ENCODE assay signal across 26 mouse cellular contexts in the genomic region with DNA sequence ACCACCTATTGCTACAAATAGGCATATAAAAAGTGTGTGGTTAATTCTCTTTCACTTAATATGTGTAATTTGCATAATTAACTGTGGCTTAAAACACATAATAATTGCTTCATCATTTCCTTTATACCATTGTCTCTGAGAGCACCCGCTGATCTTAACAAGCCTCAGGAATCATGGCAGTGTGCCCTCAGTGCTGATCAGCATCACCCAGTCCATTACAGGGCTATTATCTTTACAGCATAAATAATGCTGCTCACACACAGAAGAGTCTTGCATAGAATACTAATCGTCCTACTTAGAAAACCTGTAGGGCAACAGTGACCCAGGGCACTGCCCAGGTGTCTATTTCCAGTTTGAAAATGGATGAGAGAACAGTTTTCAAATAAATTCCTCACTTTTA.
DNase-seq lines count a peak whose midpoint lies in the region; ATAC-seq lines count a peak whose summit lies in the region.
"Had no signal": no experiment of that assay in that cellular context is flagged by ENCODE, and none has a peak within 500 bp of the region (broad histone marks: within the 10 kb centered on the region; RNA-seq: fewer than 3 reads in every experiment).

No protein-coding gene starts in this region.

- no peaks in the 10 kb centered on the region for H3K9me3 ChIP-seq in hindbrain, embryonic 13.5 days
- H3K9me3 ChIP-seq in hindbrain, embryonic 10.5 days = no peaks in the 10 kb centered on the region
- no peaks in the 10 kb centered on the region for H3K9me3 ChIP-seq in hindbrain, embryonic 14.5 days (ENCODE audit: control insufficient read depth, low read length)
- no peaks in the 10 kb centered on the region for H3K9me3 ChIP-seq in neural tube, embryonic 14.5 days (ENCODE audit: control insufficient read depth, low read length)
- H3K9me3 ChIP-seq: embryonic facial prominence, embryonic 10.5 days; heart, embryonic 13.5 days; limb, embryonic 13.5 days; liver, embryonic 12.5 days; midbrain, embryonic 12.5 days had no signal

- H3K4me3 ChIP-seq in hindbrain, embryonic 13.5 days = no peak overlapping the region
- H3K4me3 ChIP-seq in hindbrain, embryonic 10.5 days = no peak overlapping the region
- no peak overlapping the region for H3K4me3 ChIP-seq in hindbrain, embryonic 14.5 days (replicated peaks; ENCODE audit: low read length)
- H3K4me3 ChIP-seq in neural tube, embryonic 14.5 days (ENCODE audit: low read depth, low read length) = no peak overlapping the region
- H3K4me3 ChIP-seq: embryonic facial prominence, embryonic 10.5 days; heart, embryonic 13.5 days; limb, embryonic 13.5 days; liver, embryonic 12.5 days; midbrain, embryonic 12.5 days had no signal

- ATAC-seq in hindbrain, embryonic 13.5 days (ENCODE audit: low FRiP score) = peak; percentile 71
- ATAC-seq in hindbrain, embryonic 14.5 days (ENCODE audit: low FRiP score) = peak; percentile 79; the same call in 1 of the 2 replicates
- peak; percentile 80; the same call in 1 of the 2 replicates for ATAC-seq in neural tube, embryonic 14.5 days (ENCODE audit: low read depth)
- ATAC-seq: inflammation-experienced regulatory T-cells, adult 6 months; liver, embryonic 12.5 days; Patski had no signal

- WGBS in hindbrain, embryonic 13.5 days = 44% methylated on average over 2 of the region's 2 CpGs
- whole genome bisulfite sequencing in hindbrain, embryonic 10.5 days = 81% methylated on average over 2 of the region's 2 CpGs
- WGBS in hindbrain, embryonic 14.5 days = 39% methylated on average over 2 of the region's 2 CpGs
- WGBS in neural tube, embryonic 14.5 days = 24% methylated on average over 2 of the region's 2 CpGs

- H3K36me3 ChIP-seq in hindbrain, embryonic 13.5 days = no peaks in the 10 kb centered on the region
- no peaks in the 10 kb centered on the region for H3K36me3 ChIP-seq in hindbrain, embryonic 10.5 days
- H3K36me3 ChIP-seq in hindbrain, embryonic 14.5 days (replicated peaks; ENCODE audit: control insufficient read depth, insufficient read depth) = no peaks in the 10 kb centered on the region
- no peaks in the 10 kb centered on the region for H3K36me3 ChIP-seq in neural tube, embryonic 14.5 days (ENCODE audit: control insufficient read depth, insufficient read depth, low read length)
- H3K36me3 ChIP-seq: embryonic facial prominence, embryonic 10.5 days; heart, embryonic 13.5 days; limb, embryonic 13.5 days; liver, embryonic 12.5 days; midbrain, embryonic 12.5 days had no signal

- no peaks in the 10 kb centered on the region for H3K27me3 ChIP-seq in hindbrain, embryonic 13.5 days
- H3K27me3 ChIP-seq in hindbrain, embryonic 10.5 days (ENCODE audit: insufficient read depth, poor library complexity, severe bottlenecking) = no peaks in the 10 kb centered on the region
- H3K27me3 ChIP-seq in hindbrain, embryonic 14.5 days (ENCODE audit: control insufficient read depth, insufficient read depth, low read length) = no peaks in the 10 kb centered on the region
- H3K27me3 ChIP-seq in neural tube, embryonic 14.5 days (ENCODE audit: control insufficient read depth, insufficient read depth, low read length) = no peaks in the 10 kb centered on the region
- H3K27me3 ChIP-seq: heart, embryonic 13.5 days; limb, embryonic 13.5 days; liver, embryonic 12.5 days; midbrain, embryonic 12.5 days; Patski had no signal

- H3K9ac ChIP-seq in hindbrain, embryonic 13.5 days = no peak overlapping the region
- H3K9ac ChIP-seq in hindbrain, embryonic 14.5 days = no peak overlapping the region
- no peak overlapping the region for H3K9ac ChIP-seq in neural tube, embryonic 14.5 days (replicated peaks; ENCODE audit: low read depth, low read length)
- H3K9ac ChIP-seq: heart, embryonic 13.5 days; limb, embryonic 13.5 days; liver, embryonic 12.5 days; midbrain, embryonic 12.5 days had no signal

- H3K4me1 ChIP-seq in hindbrain, embryonic 13.5 days (replicated peaks) = no peaks in the 10 kb centered on the region
- H3K4me1 ChIP-seq in hindbrain, embryonic 10.5 days (replicated peaks) = no peaks in the 10 kb centered on the region
- H3K4me1 ChIP-seq in hindbrain, embryonic 14.5 days (replicated peaks; ENCODE audit: control insufficient read depth, insufficient read depth, low read length) = no peaks in the 10 kb centered on the region
- no peaks in the 10 kb centered on the region for H3K4me1 ChIP-seq in neural tube, embryonic 14.5 days (ENCODE audit: control insufficient read depth, insufficient read depth, low read length)
- H3K4me1 ChIP-seq: heart, embryonic 13.5 days; limb, embryonic 13.5 days; liver, embryonic 12.5 days; midbrain, embryonic 12.5 days had no signal

- no peak overlapping the region for H3K27ac ChIP-seq in hindbrain, embryonic 13.5 days
- no peak overlapping the region for H3K27ac ChIP-seq in hindbrain, embryonic 10.5 days
- no peak overlapping the region for H3K27ac ChIP-seq in hindbrain, embryonic 14.5 days
- no peak overlapping the region for H3K27ac ChIP-seq in neural tube, embryonic 14.5 days (ENCODE audit: low read depth, low read length)
- H3K27ac ChIP-seq: embryonic facial prominence, embryonic 10.5 days; heart, embryonic 13.5 days; limb, embryonic 13.5 days; liver, embryonic 12.5 days; midbrain, embryonic 12.5 days; stomach, postnatal 0 days had no signal

- H3K4me2 ChIP-seq in hindbrain, embryonic 13.5 days = no peak overlapping the region
- no peak overlapping the region for H3K4me2 ChIP-seq in hindbrain, embryonic 14.5 days (replicated peaks)
- no peak overlapping the region for H3K4me2 ChIP-seq in neural tube, embryonic 14.5 days (ENCODE audit: low read depth, low read length)
- H3K4me2 ChIP-seq: heart, embryonic 13.5 days; limb, embryonic 13.5 days; liver, embryonic 12.5 days; midbrain, embryonic 12.5 days had no signal

- DNase-seq in hindbrain, embryonic 10.5 days (ENCODE audit: low spot score) = no peak
- peak; percentile 21 to 24 for DNase-seq in right cerebral cortex, postnatal 10 days (ENCODE audit: low spot score in 2 of 2)
- no peak for DNase-seq in right cerebral cortex, postnatal 14 days
- peak; percentile 37 for DNase-seq in hindbrain, embryonic 14.5 days (ENCODE audit: low spot score)
- DNase-seq in gastrocnemius, postnatal 4 days (ENCODE audit: low spot score in 2 of 2) = no peak
- DNase-seq in heart, postnatal 4 days = no peak
- DNase-seq: adrenal gland, postnatal 36 days; cerebellum, adult 11-12 months; gastrocnemius, postnatal 14 days; heart, adult 18-20 months; heart, postnatal 14 days; kidney, adult 2 months; kidney, postnatal 10 days; lung, adult 18-20 months; lung, postnatal 10 days; right cerebral cortex, adult 18-20 months had no signal

Comparison
In these comparisons a context has a peak if more than half of its experiments do, and no peak if none do; other contexts are left out.
1. DNase-seq: peak in right cerebral cortex, postnatal 10 days (2 of 2) and hindbrain, embryonic 14.5 days (single experiment); none in hindbrain, embryonic 10.5 days (single experiment), right cerebral cortex, postnatal 14 days (single experiment), gastrocnemius, postnatal 4 days (0 of 2) and heart, postnatal 4 days (single experiment).
2. Peak in every context shown above with its lines, with median percentiles within 50 percentile points of each other: ATAC-seq.